Mouse (Mus musculus) adrenal gland (tissue): ENCODE measurements around the gene Psmd7.

Experiments
- intact Hi-C: fragments of 180-260 bp; cut with DNase I; formaldehyde crosslinking; loops from one replicate; pipeline ENCODE4 v1.15.1; 2025

Gene Psmd7

GRCm38 (mm10) chr8:107580879-107581278, 7.4 kb downstream of the Psmd7 start:
- intact Hi-C loops, result loop anchor here (10.0 kb wide), 1 partner anchor 1984 kb away; the partner anchor contains the start of genes Dhx38 and Txnl4b

GRCm38 (mm10) chr8:107578541-107578940, 9.7 kb downstream of the Psmd7 start:
- intact Hi-C loops, result no loop called here

DNA sequence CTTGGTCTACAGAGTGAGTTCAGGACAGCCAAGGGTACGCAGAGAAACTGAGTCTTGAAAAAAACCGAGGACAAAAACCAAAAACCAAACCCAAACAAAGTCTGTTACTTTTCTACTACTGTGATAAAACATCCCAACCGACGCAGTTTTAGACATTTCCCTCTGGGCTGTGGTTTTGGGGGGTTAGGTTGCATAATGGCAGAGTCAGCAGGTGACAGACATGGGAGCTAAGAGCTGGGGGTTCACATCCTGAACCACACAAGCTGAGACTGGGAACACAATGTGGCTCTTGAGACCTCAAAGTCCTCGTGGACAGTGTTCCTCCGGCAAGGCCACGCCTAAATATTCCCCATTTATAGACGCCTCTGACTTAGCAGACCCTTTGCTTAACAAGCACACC, 10.1 kb downstream of the Psmd7 start:
- intact Hi-C loops, result no loop called here

GRCm38 (mm10) chr8:107577640-107578039, 10.6 kb downstream of the Psmd7 start:
- intact Hi-C loops, result no loop called here

DNA sequence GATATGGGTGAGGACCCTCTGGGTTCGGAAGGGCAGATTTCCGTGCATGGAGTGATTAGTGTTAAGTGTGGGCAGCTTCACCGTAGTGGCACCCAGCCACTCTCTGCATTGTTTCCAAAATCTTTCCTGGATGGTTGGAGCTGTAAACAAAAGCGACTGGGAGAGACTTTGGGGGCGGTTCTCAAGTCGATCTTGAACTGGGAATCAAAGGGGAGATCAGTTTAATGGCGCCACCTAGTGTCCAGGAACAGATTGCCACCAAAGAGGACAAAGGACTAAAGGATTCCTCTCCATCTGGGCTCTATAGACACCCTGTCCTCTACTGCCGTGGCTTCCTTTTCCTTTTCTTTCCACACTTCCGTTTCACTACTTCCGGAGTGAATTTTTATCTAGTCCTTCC, 11.6 kb downstream of the Psmd7 start:
- intact Hi-C loops, result loop anchor here (1.0 kb wide), 1 partner anchor 119 kb away; no protein-coding TSS in a partner anchor

GRCm38 (mm10) chr8:107574771-107575170, 13.5 kb downstream of the Psmd7 start:
- intact Hi-C loops, result no loop called here

DNA sequence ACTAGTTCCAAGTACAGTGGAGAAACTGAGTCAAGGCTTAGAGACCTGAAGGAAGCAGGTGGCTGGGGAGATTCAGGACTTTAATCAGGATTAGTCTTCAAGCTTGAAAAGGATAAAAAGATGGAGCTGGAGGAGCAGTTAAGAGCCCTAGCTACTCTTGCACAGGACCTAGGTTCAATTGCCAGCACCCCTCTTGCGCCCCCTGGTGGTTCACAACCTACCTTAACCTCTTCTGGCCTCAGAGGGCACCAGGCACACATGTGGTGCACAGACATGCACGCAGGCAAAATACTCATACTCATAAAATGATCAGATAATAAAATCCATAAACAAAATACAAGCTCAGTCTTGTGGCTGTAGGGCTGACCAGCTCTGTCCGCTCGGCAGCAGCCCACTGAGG, 15.8 kb downstream of the Psmd7 start:
- intact Hi-C loops, result no loop called here

- intact Hi-C loops, result no loop called here
These were observed 16.7 kb downstream of the Psmd7 start for GRCm38 (mm10) chr8:107571486-107572135.

GRCm38 (mm10) chr8:107571046-107571445, 17.2 kb downstream of the Psmd7 start:
- intact Hi-C loops, result no loop called here

- intact Hi-C loops, result no loop called here
These were observed 26.1 kb downstream of the Psmd7 start for GRCm38 (mm10) chr8:107562164-107562563.

DNA sequence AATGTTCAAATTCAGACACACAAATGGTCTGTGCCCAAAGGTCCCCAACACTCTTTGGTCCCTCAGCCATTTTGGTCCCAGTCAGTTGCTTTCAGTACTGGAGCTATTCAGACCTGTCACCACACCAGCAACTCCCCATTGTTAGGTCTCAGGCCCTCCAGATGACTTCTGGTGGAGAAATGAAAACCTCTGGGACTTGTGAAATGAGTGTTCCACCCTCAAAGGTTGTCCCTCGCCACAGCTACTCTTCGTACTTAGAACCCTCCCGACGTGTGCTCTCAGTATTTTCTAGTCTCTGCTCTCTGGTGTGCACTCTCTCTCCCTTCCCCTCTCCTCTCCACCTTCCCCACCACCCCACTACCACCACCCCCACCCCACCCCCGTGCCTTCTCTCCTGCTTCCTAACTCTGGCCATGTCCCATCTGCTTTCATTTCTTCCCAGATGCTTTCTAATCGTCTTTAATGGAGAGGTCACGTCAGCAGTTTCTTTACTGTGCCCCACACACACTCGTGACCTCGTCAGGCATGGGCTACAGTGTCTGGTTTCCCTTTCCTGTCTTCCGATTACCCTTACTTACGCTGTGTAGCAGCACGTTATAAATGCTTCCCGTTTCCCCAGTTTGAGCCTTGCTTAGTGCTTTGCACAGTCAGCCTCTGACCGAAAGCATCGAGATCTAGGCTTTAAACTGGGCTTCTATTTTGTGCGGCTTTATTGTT, 27.3 kb downstream of the Psmd7 start:
- intact Hi-C loops, result no loop called here

GRCm38 (mm10) chr8:107556511-107556936, 31.7 kb downstream of the Psmd7 start:
- intact Hi-C loops, result no loop called here

DNA sequence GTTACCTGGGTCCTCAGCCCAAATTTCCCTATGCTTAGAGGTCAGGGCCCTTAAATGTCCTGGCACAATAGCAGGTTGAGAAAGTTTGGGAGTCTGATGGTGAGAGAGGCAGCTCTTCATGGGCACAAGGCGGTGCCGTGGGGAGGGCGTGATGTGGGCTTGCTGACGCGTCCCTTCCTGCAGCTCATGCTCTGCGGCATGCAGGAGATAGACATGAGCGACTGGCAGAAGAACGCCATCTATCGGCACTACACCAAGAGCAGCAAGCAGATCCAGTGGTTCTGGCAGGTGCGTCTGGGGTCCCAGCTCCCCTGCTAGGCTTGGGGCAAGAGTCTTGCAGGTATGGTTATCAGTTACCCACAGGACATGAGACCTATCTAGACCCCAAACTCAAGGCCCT, 33.0 kb downstream of the Psmd7 start:
- intact Hi-C loops, result no loop called here

DNA sequence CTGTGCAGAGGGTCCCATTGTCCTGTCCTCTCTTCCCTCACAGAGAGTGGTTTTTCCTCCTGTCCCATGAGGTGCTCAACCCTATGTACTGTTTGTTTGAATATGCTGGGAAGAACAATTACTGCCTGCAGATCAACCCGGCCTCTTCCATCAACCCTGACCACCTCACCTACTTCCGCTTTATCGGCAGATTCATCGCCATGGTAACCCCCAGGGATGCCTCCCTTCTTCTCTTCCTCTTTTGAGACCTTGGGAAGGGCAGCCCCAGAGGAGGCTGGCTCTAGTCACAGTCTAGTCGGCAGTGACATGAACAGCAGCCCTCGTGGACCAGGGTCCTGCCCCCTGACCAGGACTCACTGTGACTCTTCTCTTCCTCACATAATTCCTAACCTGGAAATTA, 36.0 kb downstream of the Psmd7 start:
- intact Hi-C loops, result no loop called here

DNA sequence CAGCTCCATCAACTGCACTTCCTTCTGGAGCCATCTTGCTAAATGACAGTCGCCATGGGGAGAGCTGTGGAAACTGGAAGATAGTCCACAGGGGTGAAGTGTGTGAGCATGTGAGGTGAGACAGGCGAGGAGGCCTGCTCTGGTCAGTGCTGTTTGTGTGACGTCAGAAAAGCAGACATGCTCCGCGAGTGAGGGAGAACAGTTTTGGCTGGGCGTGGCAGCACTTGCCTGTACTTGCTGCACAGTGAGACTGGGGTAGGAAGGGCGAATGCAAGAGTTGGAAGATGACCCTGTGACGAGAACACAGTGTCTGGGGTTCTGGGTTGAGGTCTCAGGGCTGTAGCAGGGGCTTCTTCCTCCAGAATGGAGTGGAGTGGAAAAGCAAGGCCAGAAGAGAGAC, 41.4 kb downstream of the Psmd7 start:
- intact Hi-C loops, result no loop called here

GRCm38 (mm10) chr8:107546154-107546553, 42.1 kb downstream of the Psmd7 start:
- intact Hi-C loops, result no loop called here

- intact Hi-C loops, result no loop called here
These were observed 42.6 kb downstream of the Psmd7 start for GRCm38 (mm10) chr8:107545621-107546152.

DNA sequence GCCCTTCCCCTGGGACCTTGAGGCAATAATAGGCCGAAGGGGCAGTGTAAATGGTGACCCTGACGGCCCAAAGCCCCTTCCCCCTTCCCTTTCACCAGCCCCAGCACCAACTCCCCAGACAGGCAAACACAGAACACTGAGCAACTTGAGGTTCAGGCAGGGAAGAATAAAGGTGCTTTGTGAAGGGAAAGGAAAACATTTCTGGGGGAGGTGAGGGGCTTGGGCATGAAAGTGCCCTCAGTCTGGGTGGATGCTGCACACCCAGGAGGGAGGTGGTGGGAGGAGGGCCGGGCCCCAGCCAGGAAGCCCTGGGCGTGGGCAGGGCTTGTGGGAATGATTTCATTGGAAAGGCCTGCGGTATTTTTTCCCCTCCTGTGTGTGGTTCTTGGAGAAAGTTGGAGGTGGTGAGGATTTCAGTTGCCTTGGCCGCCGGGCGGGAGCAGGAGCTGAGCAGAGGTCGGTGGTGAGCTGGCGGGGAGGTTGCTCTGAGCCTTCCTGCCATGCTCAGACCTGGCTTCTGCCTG, 43.6 kb downstream of the Psmd7 start:
- intact Hi-C loops, result no loop called here

- intact Hi-C loops, result no loop called here
These were observed 44.1 kb downstream of the Psmd7 start for GRCm38 (mm10) chr8:107544211-107544610.

DNA sequence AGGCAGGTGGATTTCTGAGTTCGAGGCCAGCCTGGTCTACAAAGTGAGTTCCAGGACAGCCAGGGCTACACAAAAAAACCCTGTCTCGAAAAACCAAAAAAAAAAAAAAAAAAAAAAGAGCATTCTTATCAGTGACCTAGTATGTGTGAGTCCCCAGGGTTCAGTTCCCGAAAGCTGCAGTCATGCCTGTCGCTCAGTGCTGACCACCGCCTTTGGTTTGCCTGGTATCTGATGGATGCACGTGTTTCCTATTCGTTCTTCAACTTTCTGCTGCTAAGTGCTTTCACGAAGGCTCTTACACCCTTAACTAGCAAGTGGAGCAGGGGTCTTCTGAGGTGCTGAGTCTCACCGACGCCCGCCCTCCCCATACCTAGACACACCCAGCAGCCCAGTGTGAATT, 44.5 kb downstream of the Psmd7 start:
- intact Hi-C loops, result no loop called here

DNA sequence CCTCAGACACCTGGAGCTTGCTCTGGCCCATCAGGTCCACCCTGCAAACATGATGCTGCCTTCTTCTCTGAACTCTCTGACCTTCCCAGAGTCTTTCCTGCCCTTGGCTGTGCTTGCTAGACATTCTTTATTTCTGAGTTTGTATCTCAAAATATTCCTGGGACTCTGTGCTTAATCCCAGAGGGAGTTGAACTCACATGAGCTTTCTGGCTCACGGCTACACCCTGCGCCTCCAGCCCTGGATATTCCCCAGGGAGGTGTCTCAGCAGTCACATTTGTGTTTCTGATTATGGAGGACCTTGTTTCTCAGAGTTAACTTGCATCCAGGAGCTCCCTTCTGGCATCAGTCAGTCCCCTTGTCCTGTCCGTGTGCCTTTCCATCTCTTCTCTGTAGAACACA, 46.1 kb downstream of the Psmd7 start:
- intact Hi-C loops, result no loop called here

DNA sequence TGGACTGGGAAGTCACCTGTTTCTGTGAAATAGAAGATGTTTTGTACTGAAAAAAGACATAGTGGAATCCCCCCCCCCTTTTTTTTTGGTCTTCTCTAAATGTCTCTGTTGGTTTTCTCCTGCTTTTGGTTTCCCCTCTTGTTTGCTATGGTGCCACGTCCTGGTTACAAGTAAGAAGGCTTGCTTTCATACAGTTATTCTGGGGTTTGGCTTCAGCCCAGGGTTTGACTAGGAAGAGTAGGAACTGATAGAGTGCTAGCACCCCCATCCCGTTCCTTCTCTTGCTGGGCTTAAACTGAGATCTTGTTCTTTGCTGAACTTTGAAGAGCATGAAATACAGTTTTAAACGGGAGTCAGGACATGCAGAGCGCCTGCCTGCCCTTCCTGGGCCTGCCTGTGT, 46.9 kb downstream of the Psmd7 start:
- intact Hi-C loops, result no loop called here
